Mouse (Mus musculus) heart, adult 9 months (tissue): ENCODE measurements at regions not wholly inside any gene's neighbourhood (a gene's known extent, or its start where the extent isn't known, plus 50 kb on each side); places are given as distances from the start of the nearest gene placed in this dataset.
A peak's percentile ranks its signal among the peaks of the same experiment; 100 is the strongest.

ENCODE experiments used
- DNase-seq, 2 experiments: peaks; one replicate each; pipeline ENCODE4 v3.0.0; 2022; ENCODE audit warnings: low spot score in 2 of 2

GRCm38 (mm10) chr10:61034056-61034455 lies 55.1 kb upstream of the Pcbd1 start:
- DNase-seq: no peak

- DNase-seq: peak; percentile 12 to 37
Observed at GRCm38 (mm10) chr10:61028598-61028997, 60.5 kb upstream of the Pcbd1 start.

- DNase-seq: peak; percentile 7 to 19
Observed at GRCm38 (mm10) chr10:61027215-61027614, 61.9 kb upstream of the Pcbd1 start.

GRCm38 (mm10) chr10:61025061-61025460 lies 64.1 kb upstream of the Pcbd1 start:
- DNase-seq: no peak

GRCm38 (mm10) chr10:61024166-61024565 lies 65.0 kb upstream of the Pcbd1 start:
- DNase-seq: no peak

GRCm38 (mm10) chr10:61023431-61023830 lies 65.7 kb upstream of the Pcbd1 start:
- no peak for DNase-seq

GRCm38 (mm10) chr10:61019566-61019965 lies 69.6 kb upstream of the Pcbd1 start:
- no peak for DNase-seq

- DNase-seq: no peak
Observed at GRCm38 (mm10) chr10:61012199-61012695, 76.9 kb upstream of the Pcbd1 start.

GRCm38 (mm10) chr10:61010697-61011096 lies 78.4 kb upstream of the Pcbd1 start:
- no peak for DNase-seq

- no peak for DNase-seq
Observed at GRCm38 (mm10) chr10:61007403-61007802, 81.7 kb upstream of the Pcbd1 start.

- peak; percentile 7 to 13 for DNase-seq
Observed at GRCm38 (mm10) chr10:61001745-61002160, 87.4 kb upstream of the Pcbd1 start.

GRCm38 (mm10) chr10:60997393-60997792 lies 91.7 kb upstream of the Pcbd1 start:
- DNase-seq: no peak

- no peak for DNase-seq
Observed at GRCm38 (mm10) chr10:60995908-60996640, 93.1 kb upstream of the Pcbd1 start.

GRCm38 (mm10) chr10:60985109-60985576 lies 104.0 kb upstream of the Pcbd1 start:
- peak in 1 of 2 experiments; percentile 4 for DNase-seq

- no peak for DNase-seq
Observed at GRCm38 (mm10) chr10:60981770-60982169, 107.4 kb upstream of the Pcbd1 start.

GRCm38 (mm10) chr10:60973615-60974014 lies 115.5 kb upstream of the Pcbd1 start:
- DNase-seq: no peak

- DNase-seq: no peak
Observed at GRCm38 (mm10) chr10:60964843-60965242, 124.3 kb upstream of the Pcbd1 start.

GRCm38 (mm10) chr10:60957820-60958233 lies 126.4 kb upstream of the Unc5b start:
- peak; percentile 19 to 30 for DNase-seq

GRCm38 (mm10) chr10:60955467-60955866 lies 124.1 kb upstream of the Unc5b start:
- DNase-seq: no peak

- no peak for DNase-seq
Observed at GRCm38 (mm10) chr10:60952495-60952894, 121.1 kb upstream of the Unc5b start.

- no peak for DNase-seq
Observed at GRCm38 (mm10) chr10:60948983-60949677, 117.7 kb upstream of the Unc5b start.

- DNase-seq: no peak
Observed at GRCm38 (mm10) chr10:60943074-60943473, 111.7 kb upstream of the Unc5b start.

- DNase-seq: no peak
Observed at GRCm38 (mm10) chr10:60938749-60939148, 107.4 kb upstream of the Unc5b start.
